ENCODE assay signal across 8 mouse cellular contexts in genomic region chr15:100613584-100613983, GRCm38 (mm10). TPM values are rescaled to one million over a fixed set of nuclear protein-coding genes. Genes with fewer than 3 reads are reported as not detected.
DNase-seq lines count a peak whose midpoint lies in the region; ATAC-seq and TF ChIP-seq lines count a peak whose summit lies in the region.

No protein-coding gene starts in this region.

- peak overlapping the region; percentile 39 for H3K4me2 ChIP-seq in forebrain, embryonic 16.5 days (ENCODE audit: low read length)

- peak overlapping the region; percentile 25; the same call in 1 of the 2 replicates for H3K27ac ChIP-seq in cerebellum, adult 2 months (ENCODE audit: insufficient read depth, low read length)
- H3K27ac ChIP-seq in forebrain, embryonic 16.5 days (ENCODE audit: low read length), result no peak overlapping the region

- no peak overlapping the region for H3K9ac ChIP-seq in forebrain, embryonic 16.5 days (replicated peaks; ENCODE audit: low read depth, low read length)

- WGBS in cerebellum, adult 2 months, result 3% methylated on average over 16 of the region's 16 CpGs
- 7% methylated on average over 16 of the region's 16 CpGs for WGBS in forebrain, embryonic 16.5 days

- no peak for ATAC-seq in forebrain, embryonic 16.5 days
- ATAC-seq in hematopoietic stem cell, adult 5-6 weeks (replicated peaks in 1 of 2; ENCODE audit: insufficient read depth in 1 of 2, low FRiP score in 2 of 2, low TSS enrichment in 1 of 2, low read depth in 1 of 2, poor library complexity in 2 of 2, severe bottlenecking in 2 of 2), result peak; percentile 31 to 33

- DNase-seq in MN1 (ENCODE audit: low spot score), result peak; percentile 90
- peak; percentile 82 to 91 for DNase-seq in cerebellum, adult 2 months
- DNase-seq in layer of hippocampus, postnatal 14 days (ENCODE audit: low spot score in 2 of 2), result peak; percentile 78 to 82
- DNase-seq in lung, postnatal 14 days, result peak; percentile 84
- peak; percentile 52 for DNase-seq in retina, adult 2 months (ENCODE audit: low read depth, low spot score)
- peak; percentile 76 for DNase-seq in thymus, postnatal 25 days

- TF ChIP-seq CTCF in cerebellum, adult 2 months (IDR thresholded peaks at IDR 0.05; ENCODE audit: borderline replicate concordance, insufficient read depth, low read depth, low read length), result peak; percentile 88

- H3K9me3 ChIP-seq in forebrain, embryonic 16.5 days (ENCODE audit: control insufficient read depth, low read length), result no peaks in the 10 kb centered on the region

- H3K27me3 ChIP-seq in cerebellum, adult 2 months (ENCODE audit: control insufficient read depth, insufficient read depth, low read length), result no peaks in the 10 kb centered on the region
- no peaks in the 10 kb centered on the region for H3K27me3 ChIP-seq in forebrain, embryonic 16.5 days (replicated peaks; ENCODE audit: control insufficient read depth, insufficient read depth, low read length)

- peak overlapping the region; percentile 55 for H3K4me3 ChIP-seq in cerebellum, adult 2 months (replicated peaks; ENCODE audit: insufficient read depth, low read depth, low read length)
- peak overlapping the region; percentile 18 for H3K4me3 ChIP-seq in forebrain, embryonic 16.5 days (replicated peaks; ENCODE audit: low read length)

- no peaks in the 10 kb centered on the region for H3K4me1 ChIP-seq in cerebellum, adult 2 months (ENCODE audit: control insufficient read depth, insufficient read depth, low read length)
- H3K4me1 ChIP-seq in forebrain, embryonic 16.5 days (replicated peaks; ENCODE audit: control insufficient read depth, insufficient read depth, low read length), result peaks cover 24% of the 10 kb centered on the region

- peaks cover 5% of the 10 kb centered on the region; the same call in 1 of the 2 replicates for H3K36me3 ChIP-seq in forebrain, embryonic 16.5 days (ENCODE audit: control insufficient read depth, insufficient read depth)

- no peak for TF ChIP-seq POLR2A in cerebellum, adult 2 months (IDR thresholded peaks at IDR 0.05; ENCODE audit: borderline replicate concordance, insufficient read depth, low read length)

RNA-seq across cellular contexts. Expression of gene Dazap2, which starts 1.6 kb away (rescaled TPM):
- polyA plus RNA-seq in cerebellum, adult 2 months (2012; rRNA removed), result 214 and 220 TPM in 2 replicates
- 152 and 164 TPM in 2 replicates for polyA plus RNA-seq in forebrain, embryonic 16.5 days (2015; fragmentation: Nextera tagmentation; extraction: Ambion mirVana)
- 164 and 199 TPM in 2 replicates for total RNA-seq in hematopoietic stem cell, adult 5-6 weeks (2017)
- total RNA-seq in layer of hippocampus, postnatal 14 days (2021), result 100 to 1,000 TPM; 105 to 107 TPM

RNA-seq across cellular contexts. Expression of gene Pou6f1, which starts 13.8 kb away (rescaled TPM):
- polyA plus RNA-seq in cerebellum, adult 2 months (2012; rRNA removed), result 63.9 and 64.5 TPM in 2 replicates
- polyA plus RNA-seq in forebrain, embryonic 16.5 days (2015; fragmentation: Nextera tagmentation; extraction: Ambion mirVana), result 52.7 and 53.2 TPM in 2 replicates
- total RNA-seq in hematopoietic stem cell, adult 5-6 weeks (2017), result 1.6 and 3.4 TPM in 2 replicates
- 10 to 100 TPM; 93.9 to 99.1 TPM for total RNA-seq in layer of hippocampus, postnatal 14 days (2021)

RNA-seq across cellular contexts. Expression of gene Smagp, which starts 23.2 kb away (rescaled TPM):
- 3.3 and 3.7 TPM in 2 replicates for polyA plus RNA-seq in cerebellum, adult 2 months (2012; rRNA removed)
- 2.4 and 3.3 TPM in 2 replicates for polyA plus RNA-seq in forebrain, embryonic 16.5 days (2015; fragmentation: Nextera tagmentation; extraction: Ambion mirVana)
- total RNA-seq in hematopoietic stem cell, adult 5-6 weeks (2017), result 1.6 and 4.0 TPM in 2 replicates
- total RNA-seq in layer of hippocampus, postnatal 14 days (2021), result 1 to 10 TPM; 2.1 to 2.7 TPM

RNA-seq across cellular contexts. Expression of gene Bin2, which starts 55.8 kb away (rescaled TPM):
- 3.0 and 4.1 TPM in 2 replicates for polyA plus RNA-seq in cerebellum, adult 2 months (2012; rRNA removed)
- polyA plus RNA-seq in forebrain, embryonic 16.5 days (2015; fragmentation: Nextera tagmentation; extraction: Ambion mirVana), result 0.65 and 0.70 TPM in 2 replicates
- total RNA-seq in hematopoietic stem cell, adult 5-6 weeks (2017), result 213 and 221 TPM in 2 replicates
- 1 to 10 TPM; 4.6 to 5.0 TPM for total RNA-seq in layer of hippocampus, postnatal 14 days (2021)

Comparison
In these comparisons a context has a peak if more than half of its experiments do, and no peak if none do; other contexts are left out.
1. RNA of gene Pou6f1, which starts 13.8 kb away (total RNA-seq): 93.9 to 99.1 TPM in layer of hippocampus, postnatal 14 days; 1.6 to 3.4 TPM in hematopoietic stem cell, adult 5-6 weeks; every median in the first group is over 10 times any median in the second.
2. Peak in every context shown above with its lines, with median percentiles within 50 percentile points of each other: DNase-seq.